Mouse (Mus musculus) spleen, embryonic (tissue): ENCODE data around the gene Olfr1282.
"Not testable (repeated sequence)": the region's sequence is repeated elsewhere in the genome, so short reads cannot be mapped to it uniquely, and the experiment has no call there.

Experiments
- CTCF ChIA-PET: fragments of 350-600 bp; sonication (Branson Sonifier 250); formaldehyde crosslinking; loops from one replicate; lab custom pipeline; 2022; lab: Charles Lee

The Olfr1282 gene

GRCm38 (mm10) chr2:111335976-111336375 lies at the start of gene Olfr1282:
Olfr1282 (minus strand) TSS chr2:111336076.
- CTCF ChIA-PET, result no interaction called here

GRCm38 (mm10) chr2:111375222-111375621 lies 39.3 kb upstream of the Olfr1282 start, which contains the start of gene Olfr1284:
Olfr1284 (plus strand) TSS chr2:111375522.
- CTCF ChIA-PET, result no interaction called here

- CTCF ChIA-PET, result no interaction called here
Measured at GRCm38 (mm10) chr2:111366490-111366889, 30.6 kb upstream of the Olfr1282 start, which contains the start of gene Olfr1283. Olfr1283 (plus strand) TSS chr2:111366790.

- CTCF ChIA-PET, result not testable (repeated sequence)
Measured at GRCm38 (mm10) chr2:111333721-111334120, 2.2 kb downstream of the Olfr1282 start.

DNA sequence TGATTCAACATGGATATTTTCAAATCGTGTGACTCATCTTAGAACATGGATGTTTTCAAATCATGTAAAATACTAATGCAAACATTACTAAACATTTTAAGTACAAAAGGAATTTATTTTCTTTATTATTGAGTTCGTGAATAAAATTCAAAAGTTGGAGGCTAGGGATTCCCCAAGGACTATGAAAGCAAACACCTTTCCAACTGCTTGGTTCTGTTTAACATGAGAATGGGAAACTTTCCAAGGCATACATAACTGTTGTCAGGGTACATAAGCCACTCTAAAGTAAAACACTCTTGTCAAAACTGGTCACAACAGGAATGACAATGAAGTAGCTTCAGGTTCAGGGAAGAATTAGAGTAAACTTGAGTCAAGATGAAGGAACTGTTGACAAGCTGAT lies 9.7 kb downstream of the Olfr1282 start, which contains the start of gene Olfr1281:
Gene Olfr1281 (plus strand): TSS at position 301 of the 400 bp plus-strand sequence.
- CTCF ChIA-PET, result no interaction called here

DNA sequence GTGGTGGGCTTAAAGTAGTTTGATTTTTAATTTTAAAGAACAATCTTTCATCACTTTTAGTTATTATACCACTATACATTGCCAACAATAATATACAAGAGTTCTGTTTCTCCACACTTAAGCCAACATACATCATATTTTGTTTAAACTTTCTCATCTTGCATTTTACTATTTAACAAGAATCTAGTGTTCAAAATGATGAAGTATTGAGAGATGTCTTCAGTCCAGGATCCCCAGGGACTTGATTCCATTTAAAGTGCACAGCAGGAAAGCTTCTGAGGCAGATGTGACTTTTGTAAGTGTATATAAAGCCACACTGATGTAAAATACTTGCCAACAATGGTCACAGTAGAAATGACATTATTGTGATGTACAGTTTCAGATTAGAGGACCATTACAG lies 22.2 kb downstream of the Olfr1282 start, which contains the start of gene Olfr1280:
Gene Olfr1280 (plus strand): TSS at position 301 of the 400 bp plus-strand sequence.
- CTCF ChIA-PET, result no interaction called here

DNA sequence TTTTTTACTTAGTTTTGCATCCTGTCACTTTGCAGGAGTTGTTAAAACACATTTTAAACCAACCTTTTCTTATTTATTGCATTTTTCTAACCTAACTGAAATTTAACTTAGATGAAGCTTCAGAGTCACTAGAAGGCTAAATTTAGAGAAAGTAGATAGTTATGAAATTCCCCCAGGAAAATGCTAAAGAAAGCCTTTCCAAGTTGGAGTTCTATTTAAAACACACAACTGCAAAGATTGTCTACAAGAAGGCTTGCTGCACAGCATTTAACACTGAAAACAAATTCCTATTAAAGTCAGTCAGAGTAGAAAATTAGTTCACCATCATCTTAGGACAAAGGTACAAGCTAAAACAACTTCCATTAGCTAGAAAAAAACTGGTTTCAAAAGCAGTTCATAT lies 35.5 kb downstream of the Olfr1282 start, which contains the start of gene Olfr1279:
Gene Olfr1279 (plus strand): TSS at position 262 of the 400 bp plus-strand sequence.
- CTCF ChIA-PET, result interaction anchor here (0.5 to 0.6 kb wide), 2 partner anchors 24 to 127 kb away, joined by 3 read pairs; no protein-coding TSS in a partner anchor

DNA sequence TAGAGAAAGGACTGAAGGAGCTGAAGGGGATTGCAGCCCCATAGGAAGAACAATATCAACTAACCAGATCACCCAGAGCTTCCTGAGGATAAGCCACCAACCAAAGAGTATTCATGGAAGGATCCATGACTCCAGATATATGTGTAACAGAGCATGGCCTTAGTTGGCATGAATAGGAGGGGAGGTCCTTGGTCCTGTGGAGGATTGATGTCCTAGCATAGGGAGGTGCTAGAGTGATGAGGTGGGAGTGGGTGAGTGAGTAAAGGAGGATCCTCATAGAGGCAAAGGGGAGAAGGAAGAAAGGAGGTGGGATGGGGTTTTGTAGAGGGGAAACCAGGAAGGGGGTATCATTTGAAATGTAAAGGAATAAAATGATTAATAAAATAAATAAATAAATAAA lies 37.3 kb downstream of the Olfr1282 start:
- CTCF ChIA-PET, result no interaction called here

DNA sequence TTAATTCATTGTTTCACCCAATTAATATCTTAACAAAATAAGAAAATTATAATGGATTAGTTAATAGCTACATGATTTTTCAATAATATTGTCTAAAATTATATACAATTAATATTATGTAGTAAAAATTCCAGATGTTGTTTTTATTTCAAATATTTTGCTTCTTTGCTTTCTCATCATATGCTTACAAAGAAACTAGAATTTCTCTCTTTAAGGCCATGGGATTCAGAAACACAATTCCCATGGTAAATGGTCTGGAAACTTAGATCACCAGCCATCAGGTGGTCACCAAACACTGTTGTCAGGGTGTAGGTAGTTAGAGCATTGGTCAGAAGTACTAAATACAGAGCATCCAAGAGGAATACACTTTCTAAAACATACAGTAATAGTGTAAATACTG lies 46.0 kb downstream of the Olfr1282 start, which contains the start of gene Olfr1278:
Gene Olfr1278 (plus strand): TSS at position 301 of the 400 bp plus-strand sequence.
- CTCF ChIA-PET, result no interaction called here
